Mouse (Mus musculus) cerebellum, postnatal 25 days (tissue): Measurements from ENCODE around the gene Gm21721.
"Not testable (repeated sequence)": the region's sequence is repeated elsewhere in the genome, so short reads cannot be mapped to it uniquely, and the experiment has no call there.

Experiments
- DNase-seq, 2 experiments: peaks; one replicate each; pipeline ENCODE4 v3.0.0; 2021; ENCODE audit warnings: mixed read lengths in 2 of 2

Gene Gm21721

DNA sequence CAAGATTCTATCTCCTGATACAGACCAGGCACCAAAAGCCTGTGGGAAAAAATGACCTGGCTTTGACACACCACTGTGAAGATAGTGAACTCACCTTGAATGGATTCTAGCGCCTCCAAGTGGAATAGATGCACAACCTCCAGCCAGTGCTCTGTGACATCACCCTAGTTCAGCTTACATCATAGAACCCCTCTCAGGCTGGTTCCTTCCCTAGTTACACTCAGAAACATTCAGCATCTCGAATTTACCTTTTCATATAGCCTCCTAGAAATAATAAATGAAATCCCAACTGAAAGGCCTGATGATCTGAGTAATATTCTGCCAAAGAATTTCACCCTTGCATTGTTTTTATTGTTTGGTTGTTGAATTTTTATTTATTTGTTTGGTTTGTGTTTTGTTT is at the start of gene Gm21721:
Gene Gm21721, minus strand, starts transcription at position 101 of the 400 bp plus-strand sequence.
- DNase-seq, result not testable (repeated sequence)
